Mouse (Mus musculus) spleen, adult 10 weeks (tissue): ENCODE results near the gene Gas7. TPM values are rescaled to one million over a fixed set of nuclear protein-coding genes. Genes with fewer than 3 reads are reported as not detected.

Experiments
- polyA plus RNA-seq: library from polyadenylated mRNA; stranded (reverse); fragments of 350-450 nt; fragmentation: Illumina TruSeq; extraction: RNeasy Lipid Tissue Mini Kit (QIAGEN cat#74804); gene quantifications from one replicate; pipeline ENCODE4 v1.2.3, GENCODE M21; 2015; ENCODE audit warnings: low replicate concordance; ENCODE audit not compliant: insufficient read depth

Gene Gas7
- 9.6 TPM for polyA plus RNA-seq

GRCm38 (mm10) chr11:67454874-67455526 is at the start of gene Gas7:
Gene Gas7, plus strand, starts transcription at chr11:67455437.

GRCm38 (mm10) chr11:67694703-67695376 is 239.6 kb downstream of the Gas7 start, which contains the start of gene Rcvrn:
Gene Rcvrn, plus strand, starts transcription at chr11:67695326.

Other genes starting within 250 kb of the Gas7 start
- gene Myh4, start 217.4 kb upstream of the Gas7 start, polyA plus RNA-seq, result not detected
- gene Myh8, start 178.3 kb upstream of the Gas7 start, polyA plus RNA-seq, result 0.11 TPM
- 0.11 TPM for gene Myh13, start 133.8 kb upstream of the Gas7 start, polyA plus RNA-seq
- gene Rcvrn, start 239.9 kb downstream of the Gas7 start, polyA plus RNA-seq, result not detected